Mouse (Mus musculus) kidney, postnatal 14 days (tissue): Measurements from ENCODE around the gene Eea1.
A peak's percentile ranks its signal among the peaks of the same experiment; 100 is the strongest.

ENCODE experiments used
- DNase-seq: peaks from one replicate; pipeline ENCODE4 v3.0.0; 2022; ENCODE audit warnings: mixed read lengths

The Eea1 gene

DNA sequence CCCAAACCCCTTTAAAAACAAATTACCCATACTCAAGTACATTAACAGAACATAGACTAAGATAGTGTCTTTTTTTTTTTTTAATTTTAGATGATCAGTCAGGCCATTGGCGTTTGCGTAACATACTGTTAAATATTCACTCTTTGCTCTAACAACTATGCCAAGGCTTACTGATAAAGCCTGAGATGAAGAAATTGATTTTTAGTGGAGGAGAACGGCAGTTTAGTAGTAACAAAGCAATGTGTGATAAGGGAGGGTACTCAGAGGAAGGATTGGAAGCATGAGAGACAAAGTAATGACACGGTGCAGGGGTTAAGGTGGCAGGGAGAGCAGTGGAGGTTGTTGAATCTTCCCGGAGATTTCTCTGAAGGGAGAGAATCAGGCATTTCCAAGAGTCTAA lies 9.7 kb downstream of the Eea1 start:
- no peak for DNase-seq

DNA sequence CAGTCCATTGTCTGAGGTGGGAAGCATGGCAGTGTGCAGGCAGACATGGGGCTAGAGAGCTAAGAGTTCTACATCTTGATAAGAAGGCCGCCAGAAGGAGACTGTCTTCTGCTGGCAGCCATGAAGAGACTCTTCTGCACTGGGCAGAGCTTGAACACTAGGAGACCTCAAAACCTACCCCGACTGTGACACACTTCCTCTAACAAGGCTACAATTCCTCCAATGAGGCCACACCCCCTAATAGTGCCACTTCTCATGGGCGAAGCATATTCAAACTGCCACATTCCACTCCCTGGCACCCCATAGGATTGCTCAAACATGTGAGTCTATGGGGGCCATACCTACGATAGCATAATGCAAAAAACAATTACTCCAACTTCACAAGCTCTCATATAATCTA lies 10.3 kb downstream of the Eea1 start:
- DNase-seq = no peak

- DNase-seq = no peak
Observed at GRCm38 (mm10) chr10:95951346-95951745, 10.9 kb downstream of the Eea1 start.

GRCm38 (mm10) chr10:95956629-95957028 lies 16.2 kb downstream of the Eea1 start:
- DNase-seq = no peak

- DNase-seq = no peak
Observed at GRCm38 (mm10) chr10:95957574-95957973, 17.1 kb downstream of the Eea1 start.

- DNase-seq = no peak
Observed at GRCm38 (mm10) chr10:95964679-95965078, 24.2 kb downstream of the Eea1 start.

DNA sequence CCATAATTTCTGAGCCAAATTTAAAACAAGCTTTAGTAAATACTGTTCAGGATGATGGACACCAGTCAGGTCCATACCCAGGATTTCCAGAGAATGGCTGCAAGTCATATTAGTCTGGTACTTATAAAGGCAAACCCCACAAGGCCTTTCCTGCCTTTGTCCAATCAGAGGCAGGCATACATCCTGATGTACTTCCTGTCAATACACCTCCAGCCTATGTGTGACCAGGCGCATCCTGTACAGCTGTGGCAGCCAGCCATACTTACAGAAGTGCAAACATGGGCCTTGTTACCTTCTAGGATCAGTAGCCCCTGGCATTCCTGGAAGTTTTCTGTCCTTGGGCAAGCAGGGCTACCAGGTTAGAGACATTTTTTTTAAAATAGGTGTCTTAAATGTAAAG lies 29.2 kb downstream of the Eea1 start:
- no peak for DNase-seq

DNA sequence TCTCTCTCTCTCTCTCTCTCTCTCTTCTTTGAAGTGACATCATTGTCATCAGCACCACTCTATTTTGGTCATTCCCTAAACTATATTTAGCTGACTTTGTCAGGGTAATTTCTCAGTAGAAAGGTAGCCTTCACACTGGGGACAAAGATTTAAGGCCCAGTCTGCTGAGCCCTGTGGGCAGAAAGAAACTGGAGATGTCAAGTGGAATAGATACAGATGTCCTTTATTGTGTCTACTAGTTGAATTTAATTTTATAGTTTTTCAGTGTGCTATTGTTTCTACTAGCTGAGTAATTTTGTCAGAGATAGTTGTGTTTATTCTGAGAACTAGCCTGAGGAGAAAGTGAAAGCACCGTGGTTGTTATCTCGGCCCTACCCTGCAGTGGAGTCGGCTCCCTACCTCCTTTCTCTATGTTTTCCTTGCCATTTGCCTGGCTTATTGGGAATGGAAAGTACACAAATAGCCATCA lies 30.3 kb downstream of the Eea1 start:
- DNase-seq = no peak

DNA sequence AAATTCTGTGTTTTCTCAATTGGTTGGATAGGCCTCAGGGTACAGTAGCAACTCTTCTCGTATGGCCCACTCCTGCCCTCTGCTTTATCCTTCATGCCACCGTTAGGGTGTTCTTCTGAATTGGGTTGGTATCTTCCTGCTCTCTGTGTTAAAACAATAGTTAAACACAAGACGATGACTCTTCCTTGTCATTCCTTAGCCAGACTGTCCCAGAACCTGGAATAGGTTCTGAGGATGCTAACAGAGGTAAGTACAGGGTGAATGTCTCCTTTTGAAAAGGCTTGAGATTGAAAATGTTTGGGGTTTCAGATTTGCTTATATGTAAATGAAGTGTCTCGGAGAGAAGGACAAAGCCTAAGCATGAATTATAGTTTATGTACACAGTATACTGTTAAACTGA lies 30.9 kb downstream of the Eea1 start:
- DNase-seq = no peak

GRCm38 (mm10) chr10:95971942-95972341 lies 31.5 kb downstream of the Eea1 start:
- no peak for DNase-seq

- DNase-seq = no peak
Observed at GRCm38 (mm10) chr10:95974462-95974861, 34.0 kb downstream of the Eea1 start.

DNA sequence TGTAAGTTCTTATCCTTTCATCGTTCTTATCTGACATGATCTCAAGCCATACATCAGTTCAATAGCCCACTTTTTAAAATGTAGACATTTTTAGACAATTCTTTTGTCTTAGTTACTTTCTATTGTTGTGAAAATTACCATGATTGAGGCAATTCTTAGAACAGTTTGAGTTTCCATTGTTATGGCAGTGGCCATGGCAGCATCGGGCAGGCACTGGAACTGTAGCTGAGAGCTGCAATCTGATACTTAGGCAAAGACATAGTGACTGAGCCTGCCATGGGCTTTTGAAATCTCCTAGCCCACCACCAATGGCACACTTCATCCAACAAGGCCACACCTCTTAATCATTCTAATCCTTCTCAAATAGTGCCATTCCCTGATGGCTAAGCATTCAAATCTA lies 36.3 kb downstream of the Eea1 start:
- DNase-seq = no peak

DNA sequence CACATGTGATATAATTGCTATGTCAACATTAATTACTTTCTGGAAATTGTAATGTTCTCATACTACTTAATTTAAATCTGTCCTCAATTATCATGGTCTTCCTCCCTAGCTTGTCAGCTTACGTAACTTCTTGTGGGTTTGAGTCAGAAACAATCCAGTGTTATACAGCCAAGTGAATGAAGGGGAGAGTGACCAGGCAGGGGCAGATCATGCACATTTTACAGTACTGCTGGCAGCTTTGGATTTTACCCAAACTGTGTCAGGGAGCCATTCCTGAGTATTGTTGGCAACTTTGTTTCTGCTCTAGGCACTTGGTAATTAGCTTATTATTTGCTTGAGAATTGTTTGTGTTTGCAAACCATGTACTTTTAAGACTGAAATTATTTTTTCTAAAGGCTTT lies 49.3 kb downstream of the Eea1 start:
- DNase-seq = no peak

- DNase-seq = peak; percentile 25
Observed at GRCm38 (mm10) chr10:95991176-95991575, 50.7 kb downstream of the Eea1 start.

DNA sequence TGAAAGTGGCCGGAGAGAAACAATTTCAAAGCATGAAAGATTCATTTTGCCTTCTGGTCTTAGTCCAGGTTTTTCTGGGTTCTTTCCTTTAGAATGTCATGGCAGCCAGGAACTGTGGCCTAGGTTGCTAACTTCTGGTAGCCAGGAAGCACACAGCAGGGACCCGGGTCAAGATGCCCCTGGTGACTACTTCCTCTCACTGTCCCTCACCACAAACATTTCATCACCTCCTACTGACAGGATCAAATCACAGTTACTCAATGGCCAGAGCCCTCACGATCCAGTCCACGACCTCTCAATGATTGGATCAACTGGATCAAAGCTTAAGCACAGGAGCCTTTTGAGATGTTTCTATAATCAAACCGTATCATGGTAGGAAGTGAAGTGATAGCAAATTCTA lies 60.5 kb downstream of the Eea1 start:
- no peak for DNase-seq

DNA sequence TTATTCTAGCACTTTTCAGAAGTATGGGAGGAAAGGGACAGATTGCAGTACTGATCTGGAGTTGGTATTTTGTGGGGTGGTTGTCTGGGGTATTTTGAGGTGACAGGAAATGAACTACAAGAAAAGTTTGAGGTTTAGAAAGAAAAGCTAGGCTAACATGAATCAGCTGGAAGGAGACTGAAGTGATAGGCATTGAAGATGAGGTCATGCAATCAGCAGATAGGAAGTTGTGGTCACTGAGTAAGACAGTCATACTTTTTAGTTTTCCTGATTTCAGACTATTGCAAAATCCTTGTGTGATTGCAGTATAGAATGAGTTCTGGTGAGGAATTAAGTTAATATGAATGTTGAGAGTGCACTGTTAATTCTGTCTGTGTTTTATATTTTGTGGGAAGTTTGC lies 75.3 kb downstream of the Eea1 start:
- DNase-seq = no peak

- no peak for DNase-seq
Observed at GRCm38 (mm10) chr10:96017418-96017817, 77.0 kb downstream of the Eea1 start.

GRCm38 (mm10) chr10:96033356-96033984 lies 93.0 kb downstream of the Eea1 start:
- DNase-seq = peak; percentile 58

GRCm38 (mm10) chr10:96034106-96034505 lies 93.7 kb downstream of the Eea1 start:
- no peak for DNase-seq

DNA sequence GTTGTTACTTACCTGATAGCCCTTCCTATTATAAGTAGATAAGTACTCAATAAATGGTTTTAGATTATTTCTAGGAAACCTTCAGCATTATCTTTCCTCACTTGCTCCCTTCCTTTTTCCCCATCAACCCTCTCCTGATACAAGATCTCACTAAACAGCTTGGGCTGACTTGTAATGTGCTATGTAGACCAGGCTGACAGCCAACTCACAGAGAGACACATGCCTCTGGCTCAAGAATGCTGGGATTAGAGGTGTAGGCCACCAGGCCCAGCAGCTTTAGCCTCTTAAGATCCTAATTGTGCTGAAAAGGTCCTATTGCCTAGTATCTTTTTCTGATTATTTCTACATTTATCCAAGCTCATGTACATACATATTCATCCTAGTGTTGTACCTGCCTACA lies 95.5 kb downstream of the Eea1 start:
- DNase-seq = no peak

DNA sequence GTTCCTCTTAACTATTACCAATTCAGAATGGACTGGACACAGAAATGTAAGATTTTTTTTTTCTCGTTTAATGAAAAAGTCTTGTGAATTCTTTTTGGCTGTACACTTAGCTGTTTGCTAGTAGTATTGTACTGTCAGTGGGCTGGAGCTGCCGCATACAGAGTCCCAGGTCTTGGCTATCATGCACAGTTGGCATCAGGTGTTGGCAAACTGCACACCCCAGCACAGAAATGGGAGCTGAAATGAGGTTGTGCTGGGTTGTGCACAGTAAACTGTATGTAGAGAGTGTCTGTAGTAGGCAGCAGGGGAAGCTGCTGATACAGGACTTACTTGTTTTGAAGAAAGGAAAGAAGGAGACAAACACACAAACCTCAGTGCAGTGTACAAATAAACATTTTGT lies 103.8 kb downstream of the Eea1 start:
- DNase-seq = no peak

DNA sequence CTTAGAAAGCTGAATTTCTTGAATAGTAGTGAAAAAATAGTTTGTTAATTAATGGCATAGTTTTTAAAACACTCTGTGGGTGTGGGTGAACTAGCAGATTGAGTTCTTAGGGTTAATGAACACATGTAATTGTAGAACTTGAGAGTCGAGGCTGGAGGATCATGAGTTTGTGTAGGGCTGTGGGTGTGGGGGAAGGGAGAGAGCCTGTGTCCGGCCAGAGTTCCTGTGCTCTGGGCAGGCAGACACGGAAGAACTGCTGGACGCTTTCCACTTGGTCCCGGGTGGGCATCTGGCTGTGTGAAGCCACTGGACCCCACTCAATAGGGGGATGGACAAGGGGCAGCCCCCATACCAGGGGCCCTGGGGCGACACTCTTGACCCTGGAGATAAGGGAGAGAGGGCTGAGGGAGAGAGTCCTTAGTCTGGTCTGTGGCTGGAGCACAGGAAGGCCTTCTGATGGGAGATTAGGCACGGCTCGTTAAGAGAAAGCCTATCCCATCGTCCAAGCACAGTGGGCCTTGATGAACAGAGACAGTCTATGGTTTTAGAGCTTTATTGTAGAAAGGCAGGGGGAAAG lies 107.6 kb downstream of the Eea1 start:
- DNase-seq = no peak

DNA sequence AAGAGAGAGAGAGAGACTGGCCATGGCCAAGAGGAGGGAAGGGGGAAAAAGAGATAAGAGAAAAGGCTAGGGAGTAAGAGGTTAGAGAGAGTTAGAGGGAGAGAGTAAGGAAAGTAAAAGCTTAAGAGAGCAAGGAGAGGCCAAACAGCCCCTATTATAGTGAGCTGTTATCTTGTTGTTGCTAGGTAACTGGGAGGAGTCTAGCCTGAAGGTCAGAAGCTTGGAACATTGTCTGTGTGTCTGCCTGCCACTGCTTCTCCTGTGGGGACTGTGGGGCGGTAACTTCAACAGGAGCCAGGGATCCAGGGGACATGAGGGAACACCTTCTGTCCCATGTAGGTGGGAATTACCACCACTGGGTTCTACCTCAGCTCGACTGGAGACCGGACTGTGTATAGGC lies 108.1 kb downstream of the Eea1 start:
- DNase-seq = no peak

DNA sequence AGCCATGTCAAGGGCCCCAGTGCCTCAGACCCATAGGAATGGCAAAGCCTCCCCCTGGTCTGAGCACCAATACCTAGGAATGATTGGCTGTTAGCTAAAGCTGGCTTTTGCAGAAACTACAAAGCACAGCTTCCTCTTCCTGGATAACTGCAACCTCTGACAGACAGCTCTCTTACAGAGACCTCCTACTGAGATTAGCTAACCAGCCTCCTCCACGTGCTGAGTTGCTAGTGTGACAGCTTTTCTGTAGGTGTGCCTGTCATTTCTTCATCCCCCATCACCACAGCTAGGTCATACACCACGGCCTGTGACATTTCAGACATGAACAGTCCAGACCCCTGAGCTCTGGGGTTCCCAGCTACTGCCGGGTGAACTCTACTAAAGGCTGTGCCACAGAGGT lies 126.9 kb downstream of the Eea1 start:
- DNase-seq = no peak

DNA sequence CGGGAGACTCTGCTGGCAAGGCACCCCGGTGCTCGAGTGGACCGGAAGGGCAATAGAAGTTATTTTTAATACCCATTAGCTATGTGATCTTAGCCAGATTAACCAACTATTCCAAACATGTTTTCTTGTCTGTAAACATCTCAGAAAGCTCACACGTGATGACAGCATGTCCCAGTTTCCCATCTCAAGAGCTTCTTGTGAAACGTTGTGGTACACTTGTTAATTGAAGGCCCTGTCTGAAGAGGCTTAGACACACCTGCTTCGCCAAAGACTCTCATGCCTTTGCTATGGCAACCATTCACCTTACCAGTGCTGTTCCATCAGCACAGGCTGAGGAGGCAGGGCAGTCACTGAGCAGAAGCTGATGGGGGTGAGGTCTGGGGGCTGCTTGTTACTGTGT lies 133.9 kb downstream of the Eea1 start:
- no peak for DNase-seq
